Mouse (Mus musculus) embryonic facial prominence, embryonic 14.5 days (tissue): ENCODE results near the gene Qser1. TPM values are rescaled to one million over a fixed set of nuclear protein-coding genes. Genes with fewer than 3 reads are reported as not detected.

Experiments used
- ATAC-seq: fragments of 200-750 bp; cut with Nextera tagmentation; 2 replicates; pipeline ENCODE4 v1.8.0; 2017; ENCODE audit warnings: low read depth, moderate number of reproducible peaks, moderate TSS enrichment
- DNase-seq: peaks from one replicate; pipeline ENCODE4 v3.0.0-alpha.2; 2015; ENCODE audit warnings: low spot score
- H3K27ac ChIP-seq: fragments of 300-500 bp; sonication (generic); replicated peaks from 2 replicates; pipeline ENCODE4 v1.5.1; 2014; ENCODE audit warnings: low read depth, mild to moderate bottlenecking, low read length, moderate library complexity
- H3K27me3 ChIP-seq: fragments of 300-500 bp; sonication (generic); replicated peaks from 2 replicates; pipeline ENCODE4 v1.6.1; 2014; ENCODE audit warnings: low read length; ENCODE audit not compliant: control insufficient read depth, insufficient read depth
- H3K36me3 ChIP-seq: fragments of 300-500 bp; sonication (generic); 2 replicates; pipeline ENCODE4 v1.6.1; 2014; ENCODE audit warnings: low read length, mixed read lengths; ENCODE audit not compliant: control insufficient read depth, insufficient read depth
- H3K4me1 ChIP-seq: fragments of 300-500 bp; sonication (generic); 2 replicates; pipeline ENCODE4 v1.6.1; 2014; ENCODE audit warnings: antibody characterized with exemption, low read length; ENCODE audit not compliant: control insufficient read depth, insufficient read depth
- H3K4me2 ChIP-seq: fragments of 300-500 bp; sonication (generic); 2 replicates; pipeline ENCODE4 v1.6.1; 2014; ENCODE audit warnings: low read depth, mild to moderate bottlenecking, low read length, moderate library complexity, mixed read lengths
- H3K4me3 ChIP-seq: fragments of 300-500 bp; sonication (generic); 2 replicates; pipeline ENCODE4 v1.5.1; 2014; ENCODE audit warnings: low read depth, mild to moderate bottlenecking, low read length
- H3K9ac ChIP-seq: fragments of 300-500 bp; sonication (generic); 2 replicates; pipeline ENCODE4 v1.6.1; 2014; ENCODE audit warnings: low read depth, mild to moderate bottlenecking, low read length, moderate library complexity, mixed read lengths
- H3K9me3 ChIP-seq: fragments of 300-500 bp; sonication (generic); 2 replicates; pipeline ENCODE4 v1.6.1; 2016; ENCODE audit warnings: low read length; ENCODE audit not compliant: control insufficient read depth
- WGBS: fragments of 180-500 bp; shearing (Covaris S2); extraction: QIAGEN DNeasy Blood & Tissue Kit; methylation state at CpG from one replicate; pipeline ENCODE4 v1.1.7; 2014; 5-methylcytosine and 5-hydroxymethylcytosine counted together
- polyA plus RNA-seq: library from polyadenylated mRNA; unstranded; fragments of >200 nt; fragmentation: Nextera tagmentation; extraction: Ambion mirVana; gene quantifications from 2 replicates; pipeline ENCODE4 v1.2.1, GENCODE M21; 2014

Qser1 gene
- polyA plus RNA-seq, 1 experiment from 2014 or later: 15.6 TPM

DNA sequence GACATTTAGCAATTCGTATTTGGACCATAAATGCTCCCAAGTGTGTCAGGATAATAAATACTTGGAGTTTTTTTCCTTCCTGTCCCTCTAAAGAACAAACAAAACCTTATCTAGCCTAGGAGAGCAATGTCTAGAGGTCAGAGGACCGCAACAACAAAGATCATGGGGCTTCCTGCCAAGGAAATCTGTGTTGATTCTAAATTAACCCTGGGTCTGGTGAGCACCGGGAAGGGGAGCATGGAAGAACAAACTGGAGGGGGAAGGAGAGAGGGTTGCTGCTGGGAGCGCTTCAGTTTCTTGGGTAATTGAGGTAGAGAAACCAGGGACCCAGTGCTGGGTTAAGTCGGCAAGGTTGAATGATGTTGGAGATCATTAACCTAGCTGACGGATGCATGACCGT, 73.4 kb downstream of the Qser1 start:
- Histone ChIP-seq H3K9me3 (no peaks in the 10 kb centered on the region), H3K36me3 (no peaks in the 10 kb centered on the region), H3K4me1 (peaks cover 8% of the 10 kb centered on the region; the same call in 1 of the 2 replicates), H3K4me2 (peak overlapping the region; percentile 92), H3K27me3 (peaks cover 11% of the 10 kb centered on the region; the same call in 1 of the 2 replicates), H3K4me3 (peak overlapping the region; percentile 71), H3K9ac (peak overlapping the region; percentile 79; the same call in 1 of the 2 replicates), H3K27ac (no peak overlapping the region)
- ATAC-seq (no peak), DNase-seq (no peak)
- 20% methylated on average over 7 of the region's 7 CpGs for WGBS

- 0% methylated on average over 14 of the region's 31 CpGs for WGBS
- H3K4me2 ChIP-seq: peak within 1 kb of the TSS; percentile 92
- H3K27me3 ChIP-seq: peaks cover 11% of the 10 kb centered on the region; the same call in 1 of the 2 replicates
- no peak within 1 kb of the TSS for H3K27ac ChIP-seq
- H3K9ac ChIP-seq: peak within 1 kb of the TSS; percentile 79
- peaks cover 8% of the 10 kb centered on the region; the same call in 1 of the 2 replicates for H3K4me1 ChIP-seq
- no peaks in the 10 kb centered on the region for H3K9me3 ChIP-seq
- peak; percentile 89 for ATAC-seq
- DNase-seq: peak; percentile 89
- no peaks in the 10 kb centered on the region for H3K36me3 ChIP-seq
- H3K4me3 ChIP-seq: peak within 1 kb of the TSS; percentile 71
Measured at GRCm38 (mm10) chr2:104742741-104743064, 73.9 kb downstream of the Qser1 start, which contains the start of gene Depdc7. Depdc7 (minus strand) TSS chr2:104742878.

GRCm38 (mm10) chr2:104741896-104742740, 74.4 kb downstream of the Qser1 start:
- Histone ChIP-seq H3K4me3 (peak overlapping the region; percentile 71), H3K9me3 (no peaks in the 10 kb centered on the region), H3K36me3 (no peaks in the 10 kb centered on the region), H3K4me1 (peaks cover 8% of the 10 kb centered on the region; the same call in 1 of the 2 replicates), H3K4me2 (peak overlapping the region; percentile 92), H3K27ac (no peak overlapping the region), H3K27me3 (peaks cover 11% of the 10 kb centered on the region; the same call in 1 of the 2 replicates), H3K9ac (peak overlapping the region; percentile 79)
- ATAC-seq (no peak), DNase-seq (peak; percentile 38)
- 5% methylated on average over 37 of the region's 46 CpGs for WGBS

DNA sequence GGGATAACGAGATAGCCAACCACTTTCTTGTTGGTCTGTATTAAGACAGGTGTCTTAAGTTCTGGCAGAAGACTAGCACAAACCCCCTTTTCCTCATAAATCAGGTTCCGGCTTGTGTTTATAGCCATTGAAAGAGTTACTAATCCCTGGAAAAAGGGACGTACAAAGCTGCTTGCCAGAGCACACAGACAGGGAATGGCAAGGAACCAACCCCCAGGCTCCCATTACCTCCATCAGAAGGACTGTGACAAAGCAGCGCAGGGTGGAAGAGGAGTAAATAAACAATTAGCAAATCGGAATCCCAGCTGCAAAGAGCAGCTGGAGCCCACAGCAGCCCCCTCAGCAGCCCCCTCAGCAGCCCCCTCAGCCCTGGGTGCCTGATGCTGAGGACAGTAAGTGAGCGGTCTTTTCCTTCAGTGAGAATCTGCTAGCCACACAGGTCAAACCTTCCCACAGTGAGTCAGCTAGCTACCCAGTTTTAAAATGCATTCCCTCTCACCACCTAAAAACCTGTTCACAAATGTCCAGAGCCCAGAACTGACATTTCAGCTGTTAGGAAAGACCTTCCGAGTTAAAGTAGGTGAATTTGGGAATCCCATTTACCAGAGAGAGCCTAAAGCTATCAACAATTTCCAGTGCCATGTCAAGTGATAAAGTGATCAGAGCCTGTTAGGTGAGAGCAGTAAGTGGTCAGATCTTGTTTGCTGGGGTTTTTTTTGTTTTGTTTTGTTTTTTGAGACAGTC, 75.4 kb downstream of the Qser1 start:
- H3K4me1 ChIP-seq: peaks cover 8% of the 10 kb centered on the region; the same call in 1 of the 2 replicates
- no peak overlapping the region for H3K9ac ChIP-seq
- no peak overlapping the region for H3K4me3 ChIP-seq
- ATAC-seq: no peak
- H3K27ac ChIP-seq: no peak overlapping the region
- WGBS: 30% methylated on average over 7 of the region's 7 CpGs
- H3K27me3 ChIP-seq: peaks cover 11% of the 10 kb centered on the region; the same call in 1 of the 2 replicates
- peak overlapping the region; percentile 20 for H3K4me2 ChIP-seq
- H3K36me3 ChIP-seq: no peaks in the 10 kb centered on the region
- peak; percentile 41 for DNase-seq
- H3K9me3 ChIP-seq: no peaks in the 10 kb centered on the region

GRCm38 (mm10) chr2:104740248-104740949, 76.2 kb downstream of the Qser1 start:
- peaks cover 11% of the 10 kb centered on the region; the same call in 1 of the 2 replicates for H3K27me3 ChIP-seq
- H3K4me1 ChIP-seq: peaks cover 8% of the 10 kb centered on the region; the same call in 1 of the 2 replicates
- H3K9me3 ChIP-seq: no peaks in the 10 kb centered on the region
- H3K4me3 ChIP-seq: no peak overlapping the region
- H3K4me2 ChIP-seq: no peak overlapping the region
- 54% methylated on average over 7 of the region's 7 CpGs for WGBS
- H3K36me3 ChIP-seq: no peaks in the 10 kb centered on the region
- DNase-seq: no peak
- H3K27ac ChIP-seq: no peak overlapping the region
- no peak overlapping the region for H3K9ac ChIP-seq
- ATAC-seq: no peak

DNA sequence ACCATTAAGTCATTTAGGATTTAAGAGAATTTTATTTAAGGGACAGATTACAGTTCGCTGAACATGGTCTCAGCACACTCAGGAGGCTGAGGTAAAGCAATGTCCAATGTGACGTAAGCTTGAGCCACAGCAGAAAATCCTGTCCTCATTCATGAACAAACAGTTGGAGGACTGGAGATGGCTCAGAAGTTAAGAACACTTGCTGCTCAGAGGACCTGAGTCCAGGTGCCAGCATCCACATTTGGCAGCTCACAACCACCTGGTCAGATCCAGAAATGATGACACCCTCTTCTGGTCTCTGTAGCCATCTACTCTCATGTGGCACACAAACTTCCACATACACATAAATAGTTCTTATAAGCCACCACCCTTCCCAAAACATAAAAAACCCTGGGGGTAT, 76.9 kb downstream of the Qser1 start:
- Histone ChIP-seq H3K27me3 (peaks cover 11% of the 10 kb centered on the region; the same call in 1 of the 2 replicates), H3K9me3 (no peaks in the 10 kb centered on the region), H3K4me2 (no peak overlapping the region), H3K27ac (no peak overlapping the region), H3K36me3 (no peaks in the 10 kb centered on the region), H3K9ac (no peak overlapping the region), H3K4me1 (peaks cover 8% of the 10 kb centered on the region; the same call in 1 of the 2 replicates), H3K4me3 (no peak overlapping the region)
- ATAC-seq: no peak
- no peak for DNase-seq
- WGBS: 88% methylated on average over 2 of the region's 2 CpGs

- Histone ChIP-seq H3K4me3 (no peak overlapping the region), H3K4me1 (peaks cover 1% of the 10 kb centered on the region; the same call in 1 of the 2 replicates), H3K27me3 (0 out of 2 replicates have a peak, but pooled peaks cover 2% of the 10 kb centered on the region), H3K9me3 (no peaks in the 10 kb centered on the region), H3K36me3 (no peaks in the 10 kb centered on the region), H3K9ac (no peak overlapping the region), H3K27ac (no peak overlapping the region), H3K4me2 (no peak overlapping the region)
- 59% methylated on average over 7 of the region's 7 CpGs for WGBS
- ATAC-seq (no peak; the same call in 1 of the 2 replicates), DNase-seq (peak; percentile 22)
Measured at GRCm38 (mm10) chr2:104736241-104736640, 80.3 kb downstream of the Qser1 start.
